Mouse (Mus musculus) large intestine, adult 2 months (tissue): ENCODE measurements at regions not wholly inside any gene's neighbourhood (a gene's known extent, or its start where the extent isn't known, plus 50 kb on each side); places are given as distances from the start of the nearest gene placed in this dataset.

Experiments
- DNase-seq: peaks from one replicate; pipeline ENCODE4 v3.0.0-alpha.2; 2012; ENCODE audit warnings: low read depth, low spot score
- WGBS: fragments of 180-500 bp; shearing (Covaris S2); methylation state at CpG from one replicate; pipeline ENCODE4 v1.1.7; 2018; 5-methylcytosine and 5-hydroxymethylcytosine counted together

GRCm38 (mm10) chr10:54269785-54270184, 193.4 kb upstream of the Man1a start:
- 96% methylated on average over 1 of the region's 1 CpGs for WGBS
- DNase-seq = no peak

DNA sequence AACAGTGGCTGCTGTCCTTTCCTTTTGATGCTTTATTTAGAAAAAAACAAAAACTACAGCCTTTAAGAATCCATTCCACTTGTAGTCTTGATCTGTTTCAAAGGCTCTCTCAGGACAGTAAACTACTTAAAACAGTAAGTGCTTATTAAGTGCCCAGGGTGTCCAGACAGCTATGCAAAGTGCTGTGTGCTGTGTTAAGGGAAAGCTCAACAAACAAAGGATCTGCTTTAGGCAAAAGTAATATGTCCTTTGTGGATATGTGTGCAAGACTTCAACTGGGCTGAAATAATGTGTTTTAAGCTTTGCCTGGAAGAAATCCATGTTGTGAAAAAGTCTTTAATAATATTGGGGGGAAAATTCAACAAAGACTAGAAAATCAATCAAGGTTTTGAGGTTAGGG, 192.9 kb upstream of the Man1a start:
- DNase-seq = no peak

DNA sequence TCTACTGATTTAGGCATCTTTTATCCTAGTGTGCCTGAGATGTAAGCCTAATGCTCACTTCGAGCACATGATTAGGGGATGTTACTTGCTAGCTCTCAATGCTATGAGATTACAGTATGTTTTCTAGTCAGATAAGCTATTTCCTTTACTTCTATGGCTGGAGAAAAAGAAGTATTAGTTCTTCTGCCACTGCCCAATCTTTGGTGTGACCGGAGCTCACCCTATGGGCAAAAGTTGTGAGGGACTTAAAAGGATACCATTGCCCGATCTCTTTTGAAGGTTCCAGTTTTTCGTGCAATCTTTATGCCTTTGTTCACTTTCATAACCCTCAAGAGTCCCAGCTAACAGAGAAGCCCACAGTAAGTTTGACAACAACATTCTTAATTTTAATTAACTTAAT, 190.2 kb upstream of the Man1a start:
- WGBS = 93% methylated on average over 4 of the region's 4 CpGs
- DNase-seq = no peak

- 69% methylated on average over 1 of the region's 1 CpGs for WGBS
- no peak for DNase-seq
Observed at GRCm38 (mm10) chr10:54254874-54255641, 178.6 kb upstream of the Man1a start.

DNA sequence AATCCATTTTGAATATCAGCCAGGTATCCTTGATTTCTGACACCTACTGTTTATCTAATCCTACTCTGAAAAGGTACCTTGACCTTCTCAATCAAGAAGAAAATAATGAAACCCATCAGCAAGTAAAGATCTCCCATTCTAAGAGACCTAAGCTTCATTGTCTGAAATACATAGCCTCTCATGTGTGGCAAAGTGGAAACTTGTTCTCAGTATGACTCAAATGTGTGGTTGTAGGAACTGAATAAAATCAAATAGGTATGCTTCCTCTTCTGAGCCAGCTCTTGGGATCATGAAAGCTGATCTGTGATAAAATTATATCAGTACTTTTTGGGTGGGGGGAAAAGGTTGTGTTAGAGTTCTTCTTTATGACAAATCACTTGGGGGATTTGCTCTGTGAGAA, 168.6 kb upstream of the Man1a start:
- no peak for DNase-seq

DNA sequence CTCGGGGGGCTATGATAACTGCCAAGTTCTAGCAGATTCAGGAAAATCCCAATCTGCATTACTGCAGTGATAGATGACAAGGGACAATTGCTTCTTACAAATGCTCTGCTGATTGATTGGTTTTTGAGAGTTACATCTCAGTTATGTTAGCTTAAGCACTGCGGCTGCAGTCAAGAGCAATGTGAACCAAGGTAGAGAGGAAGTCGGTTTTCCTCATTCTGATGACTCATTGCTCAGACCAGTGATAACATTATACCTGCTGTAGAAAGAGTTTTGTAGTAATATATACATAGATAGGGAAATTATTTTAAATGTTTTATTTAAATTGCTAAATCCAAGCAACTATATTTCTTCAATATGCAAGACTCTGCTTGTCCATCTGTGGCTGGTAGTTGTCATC, 126.0 kb upstream of the Man1a start:
- WGBS = 71% methylated on average over 3 of the region's 3 CpGs
- DNase-seq = no peak

DNA sequence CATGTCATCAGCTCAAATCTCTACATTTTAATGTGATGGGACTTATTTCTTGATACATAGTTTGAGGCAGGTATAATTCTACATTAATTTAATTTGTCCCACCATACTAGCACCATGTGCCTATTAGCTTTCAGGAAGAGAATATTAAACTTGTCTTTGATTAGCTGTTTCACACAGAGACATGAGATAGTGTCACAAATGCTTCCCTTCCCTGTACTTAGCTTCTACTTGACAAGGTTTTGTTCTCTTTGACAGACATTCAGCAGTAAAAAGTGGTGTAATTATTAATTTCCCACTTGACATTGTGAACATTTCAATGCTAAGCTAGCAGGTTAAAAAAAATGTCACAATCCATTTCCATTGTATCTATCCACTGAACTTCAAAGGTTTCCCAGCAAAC, 125.3 kb upstream of the Man1a start:
- DNase-seq = no peak

DNA sequence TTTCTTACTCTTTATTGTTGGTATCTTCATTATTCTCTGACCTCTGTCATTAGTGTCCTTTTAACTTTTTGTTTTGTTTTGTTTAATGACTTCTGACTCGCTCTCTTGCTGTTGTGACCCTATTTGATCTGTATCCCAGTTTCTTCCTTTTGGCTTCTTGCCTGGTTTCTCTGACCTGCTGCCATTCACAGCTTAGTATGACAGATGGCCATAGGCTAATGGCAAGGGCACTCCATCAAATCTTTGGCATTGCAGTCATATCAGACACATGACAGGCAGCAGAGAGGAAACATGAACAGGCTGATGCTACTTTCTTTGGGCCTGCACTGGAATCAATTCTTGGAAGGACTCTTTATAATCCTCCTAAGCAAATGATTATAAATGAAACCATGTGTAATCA, 106.3 kb upstream of the Man1a start:
- WGBS = 34% methylated on average over 1 of the region's 1 CpGs

DNA sequence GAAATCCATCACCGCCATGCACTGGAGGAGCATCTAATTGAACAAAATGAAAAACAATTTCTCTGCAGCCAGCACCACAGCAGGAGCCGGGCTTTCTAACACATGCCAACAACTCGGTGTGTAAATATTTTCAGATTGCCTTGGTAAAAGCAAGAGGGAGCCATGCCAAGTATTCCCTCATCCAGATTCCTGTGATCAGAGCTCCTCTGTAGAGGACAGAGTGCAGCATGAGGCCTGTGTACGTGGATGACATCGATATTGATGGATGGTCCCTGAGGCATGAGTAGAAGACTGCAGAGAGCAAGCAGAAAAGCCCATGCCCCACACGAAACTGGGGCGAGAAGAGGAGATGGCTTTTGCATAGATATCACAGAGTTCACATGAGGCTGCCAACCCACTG, 92.9 kb upstream of the Man1a start:
- DNase-seq = no peak

More for the DNA sequence above, 106.3 kb upstream of the Man1a start:
- DNase-seq = no peak

GRCm38 (mm10) chr10:54161091-54161742, 84.8 kb upstream of the Man1a start:
- peak; percentile 18 for DNase-seq
- 25% methylated on average over 11 of the region's 11 CpGs for WGBS

More for the DNA sequence above, 92.9 kb upstream of the Man1a start:
- WGBS = 47% methylated on average over 7 of the region's 7 CpGs

DNA sequence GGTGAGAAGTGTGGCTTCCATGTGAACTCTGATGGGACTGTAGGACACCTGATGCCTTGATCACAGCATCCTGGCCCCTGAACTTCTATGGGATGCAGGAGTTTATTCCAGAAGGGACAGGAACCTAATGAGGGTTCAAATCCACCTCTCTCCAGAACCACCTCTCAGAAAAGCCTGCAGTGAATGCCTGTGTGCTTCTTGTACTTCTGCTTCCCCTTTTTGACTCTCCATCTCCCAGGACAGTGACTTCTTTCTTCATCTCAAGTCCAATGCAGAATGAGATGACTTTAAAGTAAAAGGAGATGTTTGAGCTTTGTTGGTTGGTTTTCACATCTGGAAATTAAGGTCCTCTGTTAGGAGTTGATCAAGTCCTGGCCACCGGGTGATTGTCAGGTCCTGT, 77.5 kb upstream of the Man1a start:
- WGBS = 86% methylated on average over 1 of the region's 1 CpGs
- DNase-seq = no peak

DNA sequence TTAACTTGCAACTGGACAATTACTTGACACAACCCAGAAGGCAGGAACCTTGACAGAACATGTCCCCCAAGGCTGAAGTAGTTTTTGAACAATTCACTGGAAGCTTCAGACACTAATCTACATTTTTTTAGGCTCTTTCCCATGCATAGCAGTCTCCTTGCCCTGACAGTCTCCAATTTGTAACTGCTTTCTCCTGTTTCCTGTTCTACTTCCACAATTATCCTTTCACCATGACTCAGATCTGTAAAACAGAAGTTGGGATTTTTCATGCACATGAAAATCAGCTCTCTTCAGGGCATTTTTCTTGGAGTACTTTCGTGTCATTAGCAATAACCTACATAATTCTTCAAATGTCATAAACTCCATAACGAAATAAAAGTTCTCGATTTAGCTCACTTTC, 56.2 kb upstream of the Man1a start:
- no peak for DNase-seq
- 72% methylated on average over 3 of the region's 3 CpGs for WGBS
